ENCODE assay signal across 19 mouse cellular contexts in genomic region chr7:89678719-89679118, GRCm38 (mm10). TPM values are rescaled to one million over a fixed set of nuclear protein-coding genes. Genes with fewer than 3 reads are reported as not detected.
DNase-seq lines count a peak whose midpoint lies in the region; ATAC-seq and TF ChIP-seq lines count a peak whose summit lies in the region.
"Had no signal": no experiment of that assay in that cellular context is flagged by ENCODE, and none has a peak within 500 bp of the region (broad histone marks: within the 10 kb centered on the region; RNA-seq: fewer than 3 reads in every experiment).

No protein-coding gene starts in this region.

- no peak overlapping the region for H3K4me3 ChIP-seq in heart, embryonic 11.5 days (ENCODE audit: low read depth, low read length)
- no peak overlapping the region for H3K4me3 ChIP-seq in CH12.LX (replicated peaks in 1 of 3; ENCODE audit: low read depth in 2 of 3, low read length in 2 of 3, poor library complexity in 1 of 3)
- no peak overlapping the region for H3K4me3 ChIP-seq in embryonic facial prominence, embryonic 12.5 days
- H3K4me3 ChIP-seq: heart, embryonic 12.5 days; liver, embryonic 12.5 days; lung, embryonic 15.5 days; midbrain, embryonic 15.5 days had no signal

- H3K36me3 ChIP-seq in heart, embryonic 11.5 days (ENCODE audit: control insufficient read depth, insufficient read depth, low read length), result no peaks in the 10 kb centered on the region
- no peaks in the 10 kb centered on the region for H3K36me3 ChIP-seq in CH12.LX (replicated peaks in 1 of 2; ENCODE audit: control insufficient read depth in 1 of 2, insufficient read depth in 1 of 2, low read length in 1 of 2)
- H3K36me3 ChIP-seq in embryonic facial prominence, embryonic 12.5 days, result no peaks in the 10 kb centered on the region
- H3K36me3 ChIP-seq: heart, embryonic 12.5 days; liver, embryonic 12.5 days; lung, embryonic 15.5 days; midbrain, embryonic 15.5 days had no signal

- H3K9me3 ChIP-seq in heart, embryonic 11.5 days (replicated peaks; ENCODE audit: control insufficient read depth, low read length), result no peaks in the 10 kb centered on the region
- no peaks in the 10 kb centered on the region for H3K9me3 ChIP-seq in CH12.LX (replicated peaks; ENCODE audit: low read length)
- no peaks in the 10 kb centered on the region for H3K9me3 ChIP-seq in embryonic facial prominence, embryonic 12.5 days
- H3K9me3 ChIP-seq: heart, embryonic 12.5 days; liver, embryonic 12.5 days; lung, embryonic 15.5 days; midbrain, embryonic 15.5 days had no signal

- dilution Hi-C loops in CH12.LX (cut with MboI; ENCODE audit: extremely low pct_ligation_motif_present, extremely low pct_unique_long_range_greater_than_20kb, low sequenced_read_pairs), result no loop called here

- peak; percentile 1 for DNase-seq in heart, postnatal 4 days
- DNase-seq in CH12.LX (ENCODE audit: extremely low read depth), result no peak
- DNase-seq in yolk sac, embryonic 10.5 days (ENCODE audit: low spot score), result no peak
- DNase-seq: cerebellum, postnatal 25 days; gastrocnemius, postnatal 25 days; heart, postnatal 36 days; kidney, postnatal 4 days; spleen, adult 18-20 months; thymus, adult 18-20 months had no signal

- H3K4me2 ChIP-seq in heart, embryonic 11.5 days, result no peak overlapping the region
- peak overlapping the region; percentile 38 for H3K4me2 ChIP-seq in CH12.LX (ENCODE audit: insufficient read depth, low read depth, poor library complexity, severe bottlenecking)
- no peak overlapping the region for H3K4me2 ChIP-seq in embryonic facial prominence, embryonic 12.5 days (replicated peaks)
- H3K4me2 ChIP-seq: heart, embryonic 12.5 days; liver, embryonic 12.5 days; lung, embryonic 15.5 days; midbrain, embryonic 15.5 days had no signal

- TF ChIP-seq EP300 in CH12.LX (IDR thresholded peaks at IDR 0.05; ENCODE audit: low read length), result no peak

- in situ Hi-C loops in CH12.LX (cut with MboI; ENCODE audit: low pct_ligation_motif_present, low pct_unique_long_range_greater_than_20kb, low sequenced_read_pairs), result no loop called here

- no peak for TF ChIP-seq POLR2A in CH12.LX (IDR thresholded peaks at IDR 0.05; ENCODE audit: low read depth, low read length)

- no peak overlapping the region for H3K9ac ChIP-seq in heart, embryonic 11.5 days (ENCODE audit: low read depth, low read length)
- no peak overlapping the region for H3K9ac ChIP-seq in CH12.LX (ENCODE audit: insufficient read depth, low read depth)
- H3K9ac ChIP-seq in embryonic facial prominence, embryonic 12.5 days, result no peak overlapping the region
- H3K9ac ChIP-seq: heart, embryonic 12.5 days; liver, embryonic 12.5 days; lung, embryonic 15.5 days; midbrain, embryonic 15.5 days had no signal

- no peak for TF ChIP-seq CTCF in CH12.LX (conservative IDR thresholded peaks at IDR 0.05 in 1 of 2, IDR thresholded peaks at IDR 0.05 in 1 of 2; ENCODE audit: low read depth in 2 of 2, low read length in 2 of 2)

- H3K4me1 ChIP-seq in heart, embryonic 11.5 days (ENCODE audit: control insufficient read depth, insufficient read depth, low read length), result peaks cover 5% of the 10 kb centered on the region; the same call in 1 of the 2 replicates
- H3K4me1 ChIP-seq in CH12.LX (ENCODE audit: control insufficient read depth in 1 of 2, insufficient read depth in 2 of 2), result 0 out of 4 replicates have a peak, but pooled peaks cover 0 to 7% of the 10 kb centered on the region in 2 experiments
- H3K4me1 ChIP-seq in embryonic facial prominence, embryonic 12.5 days, result peaks cover 14% of the 10 kb centered on the region; the same call in 1 of the 2 replicates
- H3K4me1 ChIP-seq: heart, embryonic 12.5 days; liver, embryonic 12.5 days; lung, embryonic 15.5 days; midbrain, embryonic 15.5 days had no signal

- no peaks in the 10 kb centered on the region for H3K79me2 ChIP-seq in CH12.LX (replicated peaks; ENCODE audit: control insufficient read depth, extremely low read depth, insufficient read depth, poor library complexity, severe bottlenecking)

- H3K27me3 ChIP-seq in heart, embryonic 11.5 days (ENCODE audit: control insufficient read depth, insufficient read depth, low read length), result no peaks in the 10 kb centered on the region
- H3K27me3 ChIP-seq in CH12.LX (replicated peaks), result no peaks in the 10 kb centered on the region
- no peaks in the 10 kb centered on the region for H3K27me3 ChIP-seq in embryonic facial prominence, embryonic 12.5 days
- H3K27me3 ChIP-seq: heart, embryonic 12.5 days; liver, embryonic 12.5 days; lung, embryonic 15.5 days; midbrain, embryonic 15.5 days had no signal

- no peak overlapping the region for H3K27ac ChIP-seq in heart, embryonic 11.5 days (ENCODE audit: low read depth, low read length)
- H3K27ac ChIP-seq in CH12.LX (ENCODE audit: insufficient read depth, low read depth), result no peak overlapping the region
- peak overlapping the region; percentile 75 for H3K27ac ChIP-seq in embryonic facial prominence, embryonic 12.5 days
- H3K27ac ChIP-seq: liver, embryonic 12.5 days; lung, embryonic 15.5 days; macrophage; midbrain, embryonic 15.5 days had no signal

- no peak for ATAC-seq in heart, embryonic 11.5 days (replicated peaks; ENCODE audit: insufficient number of reproducible peaks, low FRiP score, low TSS enrichment)
- ATAC-seq in embryonic facial prominence, embryonic 12.5 days (ENCODE audit: insufficient number of reproducible peaks, insufficient read depth, low FRiP score, low TSS enrichment), result no peak
- peak; percentile 61 for ATAC-seq in megakaryocyte progenitor cell, adult 5-6 weeks (replicated peaks; ENCODE audit: poor library complexity)
- no peak for ATAC-seq in CD4-positive, CD25-positive, alpha-beta regulatory T cell, adult 4 months
- ATAC-seq: liver, embryonic 12.5 days; midbrain, embryonic 15.5 days had no signal

- WGBS in heart, embryonic 11.5 days (ENCODE audit: insufficient replicate concordance), result 86% methylated on average over 5 of the region's 5 CpGs
- WGBS in embryonic facial prominence, embryonic 12.5 days, result 86% methylated on average over 5 of the region's 5 CpGs

- no peak for TF ChIP-seq RAD21 in CH12.LX (IDR thresholded peaks at IDR 0.05; ENCODE audit: low read depth, low read length)

TF ChIP-seq in CH12.LX, 34 proteins besides CTCF, POLR2A, EP300 and RAD21:
- TF ChIP-seq CHD1 (IDR thresholded peaks at IDR 0.05; ENCODE audit: low read depth, low read length) (no peak), MXI1 (IDR thresholded peaks at IDR 0.05; ENCODE audit: low read depth, low read length) (no peak), GABPA (IDR thresholded peaks at IDR 0.05; ENCODE audit: insufficient replicate concordance, low read depth, low read length) (no peak), ETS1 (conservative IDR thresholded peaks at IDR 0.05; ENCODE audit: low read depth, low read length) (no peak), JUN (IDR thresholded peaks at IDR 0.05; ENCODE audit: insufficient read depth, low read depth, low read length) (no peak), MEF2A (IDR thresholded peaks at IDR 0.05; ENCODE audit: borderline replicate concordance, low read depth, low read length) (no peak), IRF4 (IDR thresholded peaks at IDR 0.05; ENCODE audit: low read depth, low read length) (no peak)

RNA-seq across cellular contexts. Expression of gene Me3, which starts 46.5 kb away (rescaled TPM):
- total RNA-seq in heart, postnatal 4 days (2021), result 10 to 100 TPM; 50.7 to 54.0 TPM
- 2.6 and 3.3 TPM in 2 replicates for polyA plus RNA-seq in heart, embryonic 11.5 days (2014; fragmentation: Nextera tagmentation; extraction: Ambion mirVana)
- not detected in 2 replicates for total RNA-seq in CH12.LX (2012; rRNA removed)
- total RNA-seq in CH12.LX (2014; rRNA removed), result not detected in 2 replicates
- not detected in 2 replicates for polyA plus RNA-seq in CH12.LX (2012; ENCODE audit: insufficient read length, low read depth)
- polyA plus RNA-seq in embryonic facial prominence, embryonic 12.5 days (2016; fragmentation: Nextera tagmentation; extraction: Ambion mirVana), result 1.7 and 2.3 TPM in 2 replicates
- not detected in 2 replicates for total RNA-seq in megakaryocyte progenitor cell, adult 5-6 weeks (2015)
- total RNA-seq in megakaryocyte progenitor cell, adult 5-6 weeks (2017), result not detected in 2 replicates
- under 1 TPM in 1 of 2 experiments, not detected in 1; 0.11 TPM for polyA plus RNA-seq in CD4-positive, CD25-positive, alpha-beta regulatory T cell, adult 4 months (2017; shearing (Covaris generic))
- total RNA-seq: MEL had no signal
- polyA plus RNA-seq: macrophage had no signal
